Mouse (Mus musculus): ENCODE measurements around the gene Frem3.

DNA sequence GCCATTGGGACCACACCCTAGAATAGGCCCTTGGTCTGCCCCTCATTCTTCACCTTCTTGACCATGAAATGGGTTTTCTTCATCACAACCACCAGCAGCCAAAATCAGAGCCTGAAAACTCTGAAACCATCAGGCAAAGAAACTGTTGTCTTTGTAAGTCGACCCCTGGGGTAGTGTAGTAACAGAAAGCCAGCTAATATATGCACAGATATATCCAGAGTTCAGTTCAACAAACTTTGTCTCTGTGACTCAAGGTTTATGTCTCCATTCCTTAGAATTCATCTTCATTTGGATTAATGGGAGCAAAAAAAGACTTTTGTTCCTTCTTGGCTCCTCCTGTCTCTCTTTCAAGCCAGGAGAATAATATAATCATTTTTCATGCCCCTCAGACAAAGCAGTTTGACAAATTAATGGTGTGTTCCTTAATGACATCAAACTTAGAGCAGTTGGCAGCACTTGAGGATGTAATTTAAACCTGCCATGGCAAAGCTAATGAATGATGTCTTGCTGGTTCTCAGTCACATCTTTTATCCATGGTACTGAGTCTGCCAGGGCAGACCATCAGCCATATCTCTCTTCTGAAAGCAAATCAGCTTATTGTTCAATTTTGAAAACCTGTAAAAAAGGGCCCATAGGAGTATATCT is 38.3 kb upstream of the Frem3 start:
- no peak for TF ChIP-seq MAX (IDR thresholded peaks at IDR 0.05; ENCODE audit: low read depth)
- no peak for TF ChIP-seq E2F4 (IDR thresholded peaks at IDR 0.05; ENCODE audit: insufficient read depth)
- no peak for TF ChIP-seq POLR2A (IDR thresholded peaks at IDR 0.05; ENCODE audit: insufficient read length, low read depth)
- TF ChIP-seq CEBPB (IDR thresholded peaks at IDR 0.05; ENCODE audit: insufficient read depth, poor library complexity, severe bottlenecking): no peak
- TF ChIP-seq POLR2AphosphoS2 (IDR thresholded peaks at IDR 0.05; ENCODE audit: insufficient read length, low read depth): no peak

All from myocyte (in vitro differentiated cells).